Mouse (Mus musculus): ENCODE results near the gene Ksr1. TPM values are rescaled to one million over a fixed set of nuclear protein-coding genes. Genes with fewer than 3 reads are reported as not detected.
A peak's percentile ranks its signal among the peaks of the same experiment; 100 is the strongest.

The Ksr1 gene
- total and polyA plus RNA-seq, 3 experiments, result 22.5 to 73.1 (median 61.2) TPM

DNA sequence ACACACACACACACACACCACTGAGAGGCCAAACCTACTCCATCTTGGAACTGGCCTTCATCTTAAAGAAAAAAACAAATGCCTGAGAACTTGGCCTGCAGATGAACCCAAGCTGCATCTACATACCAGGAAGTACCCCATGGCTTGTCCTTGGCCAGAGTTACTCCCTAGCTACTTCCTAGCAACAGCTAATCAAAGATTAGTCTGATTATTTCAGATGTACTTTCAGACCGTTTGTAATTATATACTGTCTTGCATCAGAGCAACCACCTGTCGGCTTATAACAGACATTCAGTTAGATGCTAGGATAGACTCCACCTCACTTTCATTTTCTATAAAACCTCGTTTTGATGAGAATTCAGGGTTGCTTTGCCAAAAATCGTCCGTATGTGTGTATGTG lies 139.8 kb downstream of the Ksr1 start:
- Histone ChIP-seq H3K4me1 (ENCODE audit: control insufficient read depth in 1 of 2, insufficient read depth in 2 of 2) (peaks cover 0 to 23% of the 10 kb centered on the region in 2 experiments; a peak in 1 of 4 replicates), H3K4me2 (ENCODE audit: insufficient read depth, low read depth, poor library complexity, severe bottlenecking) (no peak overlapping the region), H3K27ac (ENCODE audit: insufficient read depth, low read depth) (no peak overlapping the region), H3K79me2 (replicated peaks; ENCODE audit: control insufficient read depth, extremely low read depth, insufficient read depth, poor library complexity, severe bottlenecking) (no peaks in the 10 kb centered on the region), H3K36me3 (replicated peaks in 1 of 2; ENCODE audit: control insufficient read depth in 1 of 2, insufficient read depth in 1 of 2, low read length in 1 of 2) (no peaks in the 10 kb centered on the region), H3K9me3 (replicated peaks; ENCODE audit: low read length) (no peaks in the 10 kb centered on the region), H3K4me3 (replicated peaks in 1 of 3; ENCODE audit: low read depth in 2 of 3, low read length in 2 of 3, poor library complexity in 1 of 3) (no peak overlapping the region), H3K9ac (ENCODE audit: insufficient read depth, low read depth) (no peak overlapping the region), H3K27me3 (replicated peaks) (no peaks in the 10 kb centered on the region)
- TF ChIP-seq JUND (conservative IDR thresholded peaks at IDR 0.05; ENCODE audit: low read depth, low read length) (no peak), ELF1 (IDR thresholded peaks at IDR 0.05; ENCODE audit: low read depth, low read length) (peak; percentile 37; the same call in 1 of the 2 replicates), POLR2A (IDR thresholded peaks at IDR 0.05; ENCODE audit: low read depth, low read length) (no peak)
- DNase-seq (ENCODE audit: extremely low read depth), result no peak
- in situ Hi-C loops (cut with MboI; ENCODE audit: low pct_ligation_motif_present, low pct_unique_long_range_greater_than_20kb, low sequenced_read_pairs), result no loop called here
- dilution Hi-C loops (cut with MboI; ENCODE audit: extremely low pct_ligation_motif_present, extremely low pct_unique_long_range_greater_than_20kb, low sequenced_read_pairs), result no loop called here

DNA sequence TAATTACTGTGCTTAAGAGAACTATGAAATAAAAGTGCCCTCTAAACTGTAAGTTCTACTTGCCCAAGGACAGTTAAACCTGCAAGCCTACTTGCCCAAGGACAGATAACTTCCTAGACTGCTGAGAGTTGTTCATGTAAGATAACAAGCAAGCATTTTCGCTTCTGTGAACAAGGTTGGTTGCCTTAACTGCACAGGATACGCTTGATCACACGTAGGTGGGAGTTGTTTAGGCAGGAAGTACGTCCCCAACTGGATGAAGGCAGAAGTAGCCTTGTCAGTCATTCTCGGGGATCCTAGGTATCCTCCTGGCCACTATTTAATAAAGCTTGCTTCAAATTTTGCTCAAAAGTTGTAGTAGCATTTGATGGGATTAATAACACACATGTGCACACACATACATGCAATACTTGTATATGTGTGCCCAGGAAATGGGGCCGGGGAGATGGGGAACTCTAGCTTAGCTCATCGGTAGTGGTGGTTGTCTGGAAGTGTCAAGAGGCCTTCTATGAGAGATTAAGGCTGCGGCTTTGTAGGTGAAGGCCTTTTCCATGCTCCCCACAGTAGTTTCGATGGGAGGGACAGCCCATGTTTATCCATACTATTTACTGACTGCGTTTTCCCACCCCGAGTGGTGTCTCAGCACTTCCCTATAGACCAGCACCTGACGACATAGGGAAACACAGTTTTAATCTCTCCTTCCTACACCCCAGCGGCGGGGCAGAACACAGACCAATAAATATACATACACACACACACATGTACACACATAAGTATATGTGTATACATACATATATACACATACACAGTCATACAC lies 140.4 kb downstream of the Ksr1 start:
- DNase-seq (ENCODE audit: extremely low read depth), result no peak
- in situ Hi-C loops (cut with MboI; ENCODE audit: low pct_ligation_motif_present, low pct_unique_long_range_greater_than_20kb, low sequenced_read_pairs) (no loop called here), dilution Hi-C loops (cut with MboI; ENCODE audit: extremely low pct_ligation_motif_present, extremely low pct_unique_long_range_greater_than_20kb, low sequenced_read_pairs) (no loop called here)
- H3K9ac ChIP-seq (ENCODE audit: insufficient read depth, low read depth), result no peak overlapping the region
- TF ChIP-seq CHD2 (IDR thresholded peaks at IDR 0.05; ENCODE audit: low read length) (no peak), ETS1 (conservative IDR thresholded peaks at IDR 0.05; ENCODE audit: low read depth, low read length) (no peak), MAX (IDR thresholded peaks at IDR 0.05; ENCODE audit: low read length) (no peak), ZC3H11A (IDR thresholded peaks at IDR 0.05; ENCODE audit: low read depth, low read length) (no peak), KAT2A (IDR thresholded peaks at IDR 0.05; ENCODE audit: insufficient replicate concordance, low read length) (no peak), MAFK (IDR thresholded peaks at IDR 0.05; ENCODE audit: insufficient replicate concordance, low read length) (no peak)
- H3K27me3 ChIP-seq (replicated peaks), result no peaks in the 10 kb centered on the region
- H3K36me3 ChIP-seq (replicated peaks in 1 of 2; ENCODE audit: control insufficient read depth in 1 of 2, insufficient read depth in 1 of 2, low read length in 1 of 2), result no peaks in the 10 kb centered on the region
- H3K4me3 ChIP-seq (replicated peaks in 1 of 3; ENCODE audit: low read depth in 2 of 3, low read length in 2 of 3, poor library complexity in 1 of 3), result no peak overlapping the region
- H3K27ac ChIP-seq (ENCODE audit: insufficient read depth, low read depth), result no peak overlapping the region
- H3K4me2 ChIP-seq (ENCODE audit: insufficient read depth, low read depth, poor library complexity, severe bottlenecking), result no peak overlapping the region
- no peaks in the 10 kb centered on the region for H3K9me3 ChIP-seq (replicated peaks; ENCODE audit: low read length)
- no peaks in the 10 kb centered on the region for H3K79me2 ChIP-seq (replicated peaks; ENCODE audit: control insufficient read depth, extremely low read depth, insufficient read depth, poor library complexity, severe bottlenecking)
- peaks cover 0 to 23% of the 10 kb centered on the region in 2 experiments; a peak in 1 of 4 replicates for H3K4me1 ChIP-seq (ENCODE audit: control insufficient read depth in 1 of 2, insufficient read depth in 2 of 2)

DNA sequence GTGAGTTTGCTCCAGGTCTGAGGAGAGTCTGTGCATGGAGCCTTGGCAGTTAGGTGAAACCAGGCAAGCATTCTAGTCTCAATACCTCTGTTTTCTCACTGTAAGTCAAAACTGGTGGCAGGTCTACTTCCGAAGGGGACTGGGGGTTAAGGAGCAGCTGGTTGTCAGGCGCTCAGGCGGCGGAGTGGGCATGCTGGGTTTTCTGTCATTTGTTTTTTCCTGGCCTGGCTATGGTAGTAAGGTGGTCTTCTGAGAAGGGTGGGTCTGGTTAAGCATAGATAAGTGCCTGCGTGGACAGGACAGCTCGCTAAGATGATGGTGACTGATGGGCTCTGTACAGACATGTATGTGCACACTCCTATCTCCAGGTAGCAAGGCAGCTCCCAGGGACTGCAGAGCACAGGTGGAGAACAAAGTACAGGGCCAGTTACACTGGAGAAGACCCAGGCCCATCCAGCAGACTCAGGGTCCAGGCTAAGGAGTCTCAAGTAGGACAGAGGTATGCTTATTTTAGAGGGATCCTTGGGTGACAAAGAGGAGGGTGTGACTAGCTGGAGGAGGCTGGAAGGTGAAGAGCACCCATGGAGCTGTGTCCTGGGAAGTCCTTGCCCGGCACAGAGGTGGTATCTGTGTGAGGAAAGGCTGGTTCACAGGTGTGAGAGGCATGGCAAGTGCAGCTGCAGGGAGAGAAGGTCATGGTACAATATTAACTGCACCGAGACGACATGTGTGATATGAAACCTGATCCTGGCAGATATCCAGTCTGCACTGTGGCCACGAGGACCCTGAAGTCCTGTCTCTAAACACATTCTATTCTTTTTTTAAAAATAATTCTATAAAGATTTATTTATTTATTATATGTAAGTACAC lies 142.2 kb downstream of the Ksr1 start:
- Histone ChIP-seq H3K9ac (ENCODE audit: insufficient read depth, low read depth) (no peak overlapping the region), H3K27ac (ENCODE audit: insufficient read depth, low read depth) (no peak overlapping the region), H3K9me3 (replicated peaks; ENCODE audit: low read length) (no peaks in the 10 kb centered on the region), H3K4me1 (ENCODE audit: control insufficient read depth in 1 of 2, insufficient read depth in 2 of 2) (peaks cover 0 to 23% of the 10 kb centered on the region in 2 experiments; a peak in 1 of 4 replicates), H3K27me3 (replicated peaks) (no peaks in the 10 kb centered on the region), H3K79me2 (replicated peaks; ENCODE audit: control insufficient read depth, extremely low read depth, insufficient read depth, poor library complexity, severe bottlenecking) (no peaks in the 10 kb centered on the region), H3K4me3 (replicated peaks in 1 of 3; ENCODE audit: low read depth in 2 of 3, low read length in 2 of 3, poor library complexity in 1 of 3) (no peak overlapping the region), H3K4me2 (ENCODE audit: insufficient read depth, low read depth, poor library complexity, severe bottlenecking) (no peak overlapping the region), H3K36me3 (replicated peaks in 1 of 2; ENCODE audit: control insufficient read depth in 1 of 2, insufficient read depth in 1 of 2, low read length in 1 of 2) (no peaks in the 10 kb centered on the region)
- no peak for DNase-seq (ENCODE audit: extremely low read depth)
- in situ Hi-C loops (cut with MboI; ENCODE audit: low pct_ligation_motif_present, low pct_unique_long_range_greater_than_20kb, low sequenced_read_pairs), result no loop called here
- TF ChIP-seq SMC3 (IDR thresholded peaks at IDR 0.05; ENCODE audit: low read depth, low read length) (no peak), RAD21 (IDR thresholded peaks at IDR 0.05; ENCODE audit: low read depth, low read length) (no peak), ZNF384 (IDR thresholded peaks at IDR 0.05; ENCODE audit: low read depth, low read length) (no peak), MAFK (IDR thresholded peaks at IDR 0.05; ENCODE audit: insufficient replicate concordance, low read length) (no peak)
- dilution Hi-C loops (cut with MboI; ENCODE audit: extremely low pct_ligation_motif_present, extremely low pct_unique_long_range_greater_than_20kb, low sequenced_read_pairs), result no loop called here
